Mouse (Mus musculus) C2C12 (cell line): ENCODE data around the gene Prss34. TPM values are rescaled to one million over a fixed set of nuclear protein-coding genes. Genes with fewer than 3 reads are reported as not detected.
A peak's percentile ranks its signal among the peaks of the same experiment; 100 is the strongest.

Experiments
- H3K27me3 ChIP-seq: one replicate; pipeline ENCODE4 v1.6.1; 2011; ENCODE audit not compliant: control insufficient read depth, insufficient read depth, insufficient read length
- H3K36me3 ChIP-seq: one replicate; pipeline ENCODE4 v1.6.1; 2011; ENCODE audit not compliant: control insufficient read depth, insufficient read depth
- H3K4me3 ChIP-seq: one replicate; pipeline ENCODE4 v1.5.1; 2011; ENCODE audit warnings: mild to moderate bottlenecking, control low read depth; ENCODE audit not compliant: poor library complexity, insufficient read depth, severe bottlenecking
- H3K79me2 ChIP-seq: one replicate; pipeline ENCODE4 v1.6.1; 2011; ENCODE audit not compliant: control insufficient read depth, insufficient read depth
- H3K79me3 ChIP-seq: one replicate; pipeline ENCODE4 v1.6.1; 2011; ENCODE audit warnings: low read depth, control low read depth
- H3ac ChIP-seq: one replicate; pipeline ENCODE3; 2011; ENCODE audit warnings: low read depth; ENCODE audit not compliant: control insufficient read depth, insufficient read length
- CEBPB ChIP-seq: IDR thresholded peaks from one replicate; pipeline ENCODE4 v1.6.1; 2011; ENCODE audit warnings: low read depth, mild to moderate bottlenecking, control low read depth, moderate library complexity
- CTCF ChIP-seq: IDR thresholded peaks from one replicate; pipeline ENCODE4 v1.5.1; 2011; ENCODE audit not compliant: control insufficient read depth, insufficient read depth, insufficient read length
- FOSL1 ChIP-seq: IDR thresholded peaks from one replicate; pipeline ENCODE4 v1.8.0; 2011; ENCODE audit warnings: mild to moderate bottlenecking, low read length; ENCODE audit not compliant: poor library complexity, insufficient read depth, severe bottlenecking
- MAX ChIP-seq: IDR thresholded peaks from one replicate; pipeline ENCODE4 v1.6.1; 2011; ENCODE audit warnings: mild to moderate bottlenecking, control low read depth
- MYOD1 ChIP-seq: IDR thresholded peaks from one replicate; pipeline ENCODE4 v1.6.1; 2011; ENCODE audit warnings: low read depth; ENCODE audit not compliant: control insufficient read depth, insufficient read length
- MYOG ChIP-seq: IDR thresholded peaks from one replicate; pipeline ENCODE4 v1.6.1; 2011; ENCODE audit not compliant: control insufficient read depth, insufficient read length; ENCODE audit errors: extremely low read depth
- USF1 ChIP-seq: IDR thresholded peaks from one replicate; pipeline ENCODE4 v1.6.1; 2011; ENCODE audit warnings: low read depth, mild to moderate bottlenecking, control low read depth, moderate library complexity
- polyA plus RNA-seq: library from polyadenylated mRNA; unstranded; fragments of >200 nt; fragmentation: generic; extraction: Trizol; gene quantifications from one replicate; pipeline ENCODE4 v1.2.1, GENCODE M21; 2012; ENCODE audit warnings: missing spikeins

The Prss34 gene
- polyA plus RNA-seq, 1 experiment, result not detected

- Histone ChIP-seq H3K79me3 (no peaks in the 10 kb centered on the region), H3K36me3 (no peaks in the 10 kb centered on the region), H3K79me2 (no peaks in the 10 kb centered on the region), H3K27me3 (peaks cover 55% of the 10 kb centered on the region), H3ac (no peak overlapping the region), H3K4me3 (no peak overlapping the region)
- no peak for TF ChIP-seq MYOD1
Observed at GRCm38 (mm10) chr17:25322930-25323329, 24.7 kb downstream of the Prss34 start.

GRCm38 (mm10) chr17:25332321-25332720 is 34.1 kb downstream of the Prss34 start:
- no peaks in the 10 kb centered on the region for H3K79me2 ChIP-seq
- no peaks in the 10 kb centered on the region for H3K79me3 ChIP-seq
- no peak overlapping the region for H3ac ChIP-seq
- no peaks in the 10 kb centered on the region for H3K36me3 ChIP-seq
- no peak overlapping the region for H3K4me3 ChIP-seq
- TF ChIP-seq USF1 (no peak), FOSL1 (no peak), MYOG (no peak), MAX (no peak), CTCF (no peak), CEBPB (no peak), MYOD1 (no peak)
- peaks cover 61% of the 10 kb centered on the region for H3K27me3 ChIP-seq

- no peak overlapping the region for H3ac ChIP-seq
- no peaks in the 10 kb centered on the region for H3K79me2 ChIP-seq
- H3K36me3 ChIP-seq, result no peaks in the 10 kb centered on the region
- TF ChIP-seq CEBPB (no peak), MYOG (no peak), MYOD1 (no peak), FOSL1 (no peak), USF1 (no peak), CTCF (peak; percentile 67), MAX (no peak)
- no peak overlapping the region for H3K4me3 ChIP-seq
- H3K79me3 ChIP-seq, result no peaks in the 10 kb centered on the region
- peaks cover 52% of the 10 kb centered on the region for H3K27me3 ChIP-seq
Observed at GRCm38 (mm10) chr17:25333943-25334342, 35.7 kb downstream of the Prss34 start.

- no peak for TF ChIP-seq CTCF
- no peak for TF ChIP-seq CEBPB
- TF ChIP-seq USF1, result no peak
- no peak for TF ChIP-seq MAX
- TF ChIP-seq MYOG, result no peak
- Histone ChIP-seq H3K79me2 (no peaks in the 10 kb centered on the region), H3K36me3 (no peaks in the 10 kb centered on the region)
Observed at GRCm38 (mm10) chr17:25338218-25338617, 40.0 kb downstream of the Prss34 start.

GRCm38 (mm10) chr17:25340003-25340402 is 41.8 kb downstream of the Prss34 start:
- H3K27me3 ChIP-seq, result peaks cover 9% of the 10 kb centered on the region
- H3K79me2 ChIP-seq, result no peaks in the 10 kb centered on the region
- H3K79me3 ChIP-seq, result no peaks in the 10 kb centered on the region
- H3K4me3 ChIP-seq, result no peak overlapping the region
- H3ac ChIP-seq, result no peak overlapping the region
- no peaks in the 10 kb centered on the region for H3K36me3 ChIP-seq
- no peak for TF ChIP-seq CTCF
- no peak for TF ChIP-seq USF1
- no peak for TF ChIP-seq MAX
- no peak for TF ChIP-seq MYOG
- no peak for TF ChIP-seq FOSL1
- TF ChIP-seq CEBPB, result no peak
- TF ChIP-seq MYOD1, result no peak

More at GRCm38 (mm10) chr17:25338218-25338617, 40.0 kb downstream of the Prss34 start:
- Histone ChIP-seq H3K79me3 (no peaks in the 10 kb centered on the region), H3K4me3 (no peak overlapping the region), H3ac (no peak overlapping the region), H3K27me3 (peaks cover 21% of the 10 kb centered on the region)

- H3K27me3 ChIP-seq, result peaks cover 9% of the 10 kb centered on the region
- H3K4me3 ChIP-seq, result no peak overlapping the region
- TF ChIP-seq CEBPB (no peak), CTCF (no peak), USF1 (no peak), MYOD1 (no peak), FOSL1 (no peak), MYOG (no peak), MAX (no peak)
- H3ac ChIP-seq, result no peak overlapping the region
- no peaks in the 10 kb centered on the region for H3K36me3 ChIP-seq
- H3K79me2 ChIP-seq, result no peaks in the 10 kb centered on the region
- H3K79me3 ChIP-seq, result no peaks in the 10 kb centered on the region
Observed at GRCm38 (mm10) chr17:25341490-25341889, 43.3 kb downstream of the Prss34 start.
